Mouse (Mus musculus) MEL (cell line): ENCODE measurements around the gene Gm20388. TPM values are rescaled to one million over a fixed set of nuclear protein-coding genes. Genes with fewer than 3 reads are reported as not detected.

Experiments
- DNase-seq: peaks from one replicate; pipeline ENCODE4 v3.0.0; 2011; ENCODE audit warnings: low read depth, low spot score
- H3K27ac ChIP-seq: 2 replicates; pipeline ENCODE4 v1.5.1; 2012; ENCODE audit warnings: low read depth, mild to moderate bottlenecking, control low read depth, low read length, moderate library complexity; ENCODE audit not compliant: control insufficient read depth
- H3K27me3 ChIP-seq, 2 experiments: fragments of 150-350 bp in 1 of 2; sonication (generic) in 1 of 2; 2 replicates each; pipeline ENCODE4 v1.6.1; 2012; ENCODE audit warnings: low read length in 2 of 2, mild to moderate bottlenecking in 2 of 2, improper control_type of control experiment in 1 of 2, moderate library complexity in 1 of 2; ENCODE audit not compliant: insufficient read depth in 2 of 2, control insufficient read depth in 1 of 2
- H3K36me3 ChIP-seq, 2 experiments: 2 replicates each; pipeline ENCODE4 v1.6.1; 2012 to 2014; ENCODE audit warnings: low read length in 2 of 2, improper control_type of control experiment in 1 of 2, inconsistent platforms in 1 of 2, mild to moderate bottlenecking in 1 of 2; ENCODE audit not compliant: insufficient read depth in 2 of 2, control insufficient read depth in 1 of 2
- H3K4me1 ChIP-seq, 2 experiments: fragments of 150-350 bp in 1 of 2; sonication (generic) in 1 of 2; 2 replicates each; pipeline ENCODE4 v1.6.1; 2012; ENCODE audit warnings: low read length in 2 of 2, improper control_type of control experiment in 1 of 2, mild to moderate bottlenecking in 1 of 2; ENCODE audit not compliant: insufficient read depth in 2 of 2, control insufficient read depth in 1 of 2
- H3K4me3 ChIP-seq, 2 experiments: fragments of 150-350 bp in 1 of 2; sonication (generic) in 1 of 2; 2 replicates each; pipeline ENCODE4 v1.5.1; 2012; ENCODE audit warnings: low read depth in 2 of 2, low read length in 2 of 2, mild to moderate bottlenecking in 2 of 2, moderate library complexity in 2 of 2, control low read depth in 1 of 2, improper control_type of control experiment in 1 of 2; ENCODE audit not compliant: control insufficient read depth in 1 of 2, insufficient read depth in 1 of 2
- H3K79me2 ChIP-seq: 2 replicates; pipeline ENCODE4 v1.6.1; 2012; ENCODE audit warnings: mild to moderate bottlenecking, low read length, moderate library complexity; ENCODE audit not compliant: control insufficient read depth, poor library complexity, insufficient read depth
- H3K9ac ChIP-seq: 2 replicates; pipeline ENCODE4 v1.6.1; 2012; ENCODE audit warnings: low read depth, mild to moderate bottlenecking, control low read depth, low read length, moderate library complexity; ENCODE audit not compliant: control insufficient read depth, poor library complexity, severe bottlenecking
- H3K9me3 ChIP-seq: fragments of 150-350 bp; sonication (generic); replicated peaks from 2 replicates; pipeline ENCODE4 v1.6.1; 2012; ENCODE audit warnings: mild to moderate bottlenecking, low read length, improper control_type of control experiment, moderate library complexity; ENCODE audit not compliant: insufficient read depth
- BHLHE40 ChIP-seq: IDR thresholded peaks from 2 replicates; pipeline ENCODE4 v1.6.1; 2012; ENCODE audit warnings: low read depth, mild to moderate bottlenecking, inconsistent platforms, low read length, improper control_type of control experiment, borderline replicate concordance
- CHD1 ChIP-seq: IDR thresholded peaks from 2 replicates; pipeline ENCODE4 v1.6.1; 2012; ENCODE audit warnings: low read depth, mild to moderate bottlenecking, inconsistent platforms, low read length, improper control_type of control experiment
- CTCF ChIP-seq, 3 experiments: IDR thresholded peaks in 2 of 3; conservative IDR thresholded peaks in 1 of 3; 2 replicates each; pipeline ENCODE4 v1.5.1; 2011 to 2012; ENCODE audit warnings: low read length in 3 of 3, low read depth in 2 of 3, mild to moderate bottlenecking in 2 of 3, improper control_type of control experiment in 1 of 3, inconsistent platforms in 1 of 3, mixed read lengths in 1 of 3, moderate library complexity in 1 of 3; ENCODE audit not compliant: control insufficient read depth in 1 of 3, insufficient read depth in 1 of 3, poor library complexity in 1 of 3, severe bottlenecking in 1 of 3
- E2F4 ChIP-seq: IDR thresholded peaks from 2 replicates; pipeline ENCODE4 v1.6.1; 2011; ENCODE audit warnings: low read depth, low read length, improper control_type of control experiment, borderline replicate concordance
- ELF1 ChIP-seq: IDR thresholded peaks from 2 replicates; pipeline ENCODE4 v1.6.1; 2014; ENCODE audit warnings: low read depth, mild to moderate bottlenecking, inconsistent platforms, low read length, improper control_type of control experiment, moderate library complexity
- ETS1 ChIP-seq: IDR thresholded peaks from 2 replicates; pipeline ENCODE4 v1.6.1; 2012; ENCODE audit warnings: low read depth, mild to moderate bottlenecking, inconsistent platforms, low read length, improper control_type of control experiment, moderate library complexity
- GABPA ChIP-seq: IDR thresholded peaks from 2 replicates; pipeline ENCODE4 v1.6.1; 2012; ENCODE audit warnings: low read depth, mild to moderate bottlenecking, inconsistent platforms, low read length, improper control_type of control experiment, moderate library complexity
- GATA1 ChIP-seq: IDR thresholded peaks from 2 replicates; pipeline ENCODE4 v1.6.1; 2011; ENCODE audit warnings: low read depth, low read length, improper control_type of control experiment
- HCFC1 ChIP-seq: IDR thresholded peaks from 2 replicates; pipeline ENCODE4 v1.6.1; 2012; ENCODE audit warnings: low read depth, mild to moderate bottlenecking, inconsistent platforms, low read length, improper control_type of control experiment, moderate library complexity
- JUND ChIP-seq: IDR thresholded peaks from 2 replicates; pipeline ENCODE4 v1.6.1; 2011; ENCODE audit warnings: low read depth, mild to moderate bottlenecking, improper control_type of control experiment, low read length
- MAFK ChIP-seq: IDR thresholded peaks from 2 replicates; pipeline ENCODE4 v1.6.1; 2011; ENCODE audit warnings: low read depth, mild to moderate bottlenecking, low read length, improper control_type of control experiment, borderline replicate concordance
- MAX ChIP-seq: IDR thresholded peaks from 2 replicates; pipeline ENCODE4 v1.6.1; 2011; ENCODE audit warnings: low read length, improper control_type of control experiment
- MAZ ChIP-seq: IDR thresholded peaks from 2 replicates; pipeline ENCODE4 v1.6.1; 2012; ENCODE audit warnings: low read depth, mild to moderate bottlenecking, inconsistent platforms, low read length, improper control_type of control experiment
- MYB ChIP-seq: IDR thresholded peaks from 2 replicates; pipeline ENCODE4 v1.6.1; 2011; ENCODE audit warnings: mild to moderate bottlenecking, low read depth, low read length, improper control_type of control experiment
- POLR2A ChIP-seq, 2 experiments: IDR thresholded peaks; 2 replicates each; pipeline ENCODE4 v1.6.1; 2011 to 2012; ENCODE audit warnings: low read length in 2 of 2, mild to moderate bottlenecking in 2 of 2, control low read depth in 1 of 2, improper control_type of control experiment in 1 of 2, low read depth in 1 of 2, moderate library complexity in 1 of 2; ENCODE audit not compliant: control insufficient read depth in 1 of 2, insufficient read depth in 1 of 2, poor library complexity in 1 of 2
- POLR2AphosphoS2 ChIP-seq: IDR thresholded peaks from 2 replicates; pipeline ENCODE4 v1.6.1; 2011; ENCODE audit warnings: low read length, improper control_type of control experiment
- POLR2AphosphoS5 ChIP-seq: IDR thresholded peaks from 2 replicates; pipeline ENCODE4 v1.6.1; 2012; ENCODE audit warnings: low read depth, borderline replicate concordance, mild to moderate bottlenecking, inconsistent platforms, low read length, moderate library complexity, mixed read lengths
- RAD21 ChIP-seq: IDR thresholded peaks from 2 replicates; pipeline ENCODE4 v1.6.1; 2011; ENCODE audit warnings: mild to moderate bottlenecking, low read depth, low read length, improper control_type of control experiment
- SIN3A ChIP-seq: IDR thresholded peaks from 2 replicates; pipeline ENCODE4 v1.6.1; 2012; ENCODE audit warnings: low read length, improper control_type of control experiment, inconsistent platforms
- TAL1 ChIP-seq: IDR thresholded peaks from 2 replicates; pipeline ENCODE4 v1.6.1; 2012; ENCODE audit warnings: mild to moderate bottlenecking, inconsistent platforms, low read length, moderate library complexity, mixed read lengths
- TBP ChIP-seq: IDR thresholded peaks from 2 replicates; pipeline ENCODE4 v1.8.0; 2011; ENCODE audit warnings: low read depth, low read length, improper control_type of control experiment
- UBTF ChIP-seq: IDR thresholded peaks from 2 replicates; pipeline ENCODE4 v1.6.1; 2012; ENCODE audit warnings: low read depth, mild to moderate bottlenecking, inconsistent platforms, low read length, improper control_type of control experiment, moderate library complexity, borderline replicate concordance; ENCODE audit not compliant: insufficient read depth
- USF1 ChIP-seq: IDR thresholded peaks from 2 replicates; pipeline ENCODE4 v1.6.1; 2014; ENCODE audit warnings: low read depth, mild to moderate bottlenecking, inconsistent platforms, low read length, improper control_type of control experiment, moderate library complexity
- ZC3H11A ChIP-seq: IDR thresholded peaks from 2 replicates; pipeline ENCODE4 v1.6.1; 2012; ENCODE audit warnings: low read depth, mild to moderate bottlenecking, inconsistent platforms, low read length, improper control_type of control experiment
- ZKSCAN1 ChIP-seq: IDR thresholded peaks from 2 replicates; pipeline ENCODE4 v1.6.1; 2012; ENCODE audit warnings: low read depth, mild to moderate bottlenecking, inconsistent platforms, low read length, improper control_type of control experiment, moderate library complexity
- ZMIZ1 ChIP-seq: IDR thresholded peaks from 2 replicates; pipeline ENCODE4 v1.6.1; 2012; ENCODE audit warnings: low read depth, mild to moderate bottlenecking, inconsistent platforms, low read length, improper control_type of control experiment, moderate library complexity
- ZNF384 ChIP-seq: IDR thresholded peaks from 2 replicates; pipeline ENCODE4 v1.6.1; 2012; ENCODE audit warnings: low read depth, mild to moderate bottlenecking, inconsistent platforms, low read length, improper control_type of control experiment
- polyA plus RNA-seq, 2 experiments: library from polyadenylated mRNA; stranded (reverse) in 1 of 2; unstranded in 1 of 2; fragments of >175 nt in 1 of 2; fragments of >200 nt in 1 of 2; gene quantifications; 2 replicates each; pipeline versions ENCODE4 v1.2.1 to v1.2.4; 2012; ENCODE audit warnings: low replicate concordance in 2 of 2, low read depth in 1 of 2; ENCODE audit not compliant: insufficient read length in 2 of 2, insufficient read depth in 1 of 2, missing spikeins in 1 of 2
- total RNA-seq: library from RNA; depleted of rRNA; stranded (reverse); fragments of 300-350 nt; gene quantifications from 2 replicates; pipeline ENCODE4 v1.2.3, GENCODE M21; 2012

Gene Gm20388
- total and polyA plus RNA-seq, 3 experiments, result 11.1 to 17.8 TPM; not detected in 1

DNA sequence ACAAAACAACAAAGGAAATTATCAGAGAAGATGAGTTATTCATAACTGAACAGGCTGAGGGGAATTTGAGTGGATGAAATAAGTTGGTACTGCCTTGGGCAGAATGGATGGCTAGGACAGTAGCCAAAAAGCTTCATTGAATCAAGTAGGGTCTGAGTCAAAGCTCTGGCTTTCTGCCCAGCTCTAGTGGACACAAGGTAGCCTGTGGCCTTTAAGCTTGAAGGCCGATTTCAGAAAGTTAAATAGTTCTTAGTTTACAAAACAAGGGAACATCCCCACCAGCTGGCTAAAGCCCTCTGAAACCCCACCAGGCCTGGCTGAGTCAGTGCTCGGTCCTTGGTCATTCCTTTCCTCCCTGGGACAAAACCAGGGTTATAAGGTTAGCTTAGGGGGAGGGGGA, 3606.0 kb downstream of the Gm20388 start:
- H3K36me3 ChIP-seq, result no peaks in the 10 kb centered on the region
- no peak overlapping the region for H3K9ac ChIP-seq
- no peaks in the 10 kb centered on the region for H3K9me3 ChIP-seq
- no peak for DNase-seq
- H3K4me3 ChIP-seq, result no peak overlapping the region
- TF ChIP-seq TAL1 (no peak), RAD21 (no peak), MYB (no peak), E2F4 (no peak), GATA1 (no peak), POLR2AphosphoS2 (no peak), MAZ (no peak)
- H3K4me1 ChIP-seq, result peaks cover 0 to 5% of the 10 kb centered on the region in 2 experiments; a peak in 1 of 4 replicates
- peaks cover 3% of the 10 kb centered on the region; the same call in 1 of the 2 replicates for H3K79me2 ChIP-seq
- no peak overlapping the region for H3K27ac ChIP-seq
- no peaks in the 10 kb centered on the region for H3K27me3 ChIP-seq

DNA sequence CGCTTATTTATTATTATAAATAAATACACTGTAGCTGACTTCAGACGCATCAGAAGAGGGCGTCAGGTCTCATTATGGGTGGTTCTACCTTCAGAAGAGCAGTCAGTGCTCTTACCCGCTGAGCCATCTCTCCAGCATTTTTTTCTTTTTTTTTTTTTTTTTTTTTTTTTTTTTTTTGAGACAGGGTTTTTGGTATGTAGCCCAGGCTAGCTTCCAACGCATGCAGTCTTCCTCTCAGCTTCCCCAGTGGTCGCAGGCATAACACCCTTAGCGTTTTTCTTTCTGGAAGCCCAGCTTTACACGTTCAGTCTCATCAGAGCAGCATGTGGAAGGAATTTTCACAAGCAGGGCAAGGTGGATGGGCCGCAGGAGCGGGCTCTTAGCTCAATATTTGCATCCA, 3607.5 kb downstream of the Gm20388 start:
- DNase-seq, result no peak
- no peaks in the 10 kb centered on the region for H3K27me3 ChIP-seq
- H3K9me3 ChIP-seq, result no peaks in the 10 kb centered on the region
- H3K27ac ChIP-seq, result no peak overlapping the region
- H3K9ac ChIP-seq, result peak overlapping the region; percentile 38
- TF ChIP-seq USF1 (no peak), POLR2AphosphoS5 (no peak), ZNF384 (peak; percentile 62), ETS1 (no peak), TBP (no peak)
- H3K79me2 ChIP-seq, result peaks cover 3% of the 10 kb centered on the region; the same call in 1 of the 2 replicates
- no peaks in the 10 kb centered on the region for H3K36me3 ChIP-seq
- H3K4me1 ChIP-seq, result peaks cover 0 to 5% of the 10 kb centered on the region in 2 experiments; a peak in 1 of 4 replicates
- peak overlapping the region; percentile 38 to 40 for H3K4me3 ChIP-seq

DNA sequence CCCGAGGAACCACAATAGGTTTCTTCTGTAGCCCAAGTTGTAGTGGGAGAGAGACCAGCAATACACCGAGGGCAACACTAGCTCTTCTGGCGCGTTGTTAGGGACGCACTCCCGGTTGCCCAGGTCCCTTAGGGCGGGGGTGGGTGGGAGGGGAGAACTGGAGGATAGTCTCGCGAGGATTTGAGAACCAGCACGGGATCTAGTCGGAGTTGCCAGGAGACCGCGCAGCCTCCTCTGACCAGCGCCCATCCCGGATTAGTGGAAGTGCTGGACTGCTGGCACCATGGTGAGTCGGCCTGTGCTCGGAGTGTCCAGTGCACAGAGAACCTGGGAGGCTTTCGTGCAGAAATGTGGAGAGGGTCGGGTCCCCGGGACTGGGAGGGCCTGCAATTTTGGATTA, 3608.0 kb downstream of the Gm20388 start, which contains the start of gene Gas8:
Gene Gas8, plus strand, starts transcription at position 168 of the 400 bp plus-strand sequence.
- Histone ChIP-seq H3K27me3 (no peaks in the 10 kb centered on the region), H3K9me3 (no peaks in the 10 kb centered on the region), H3K36me3 (no peaks in the 10 kb centered on the region), H3K9ac (peak within 1 kb of the TSS; percentile 77), H3K79me2 (peaks cover 3% of the 10 kb centered on the region; the same call in 1 of the 2 replicates), H3K4me3 (peak within 1 kb of the TSS; percentile 69 to 93), H3K4me1 (peaks cover 0 to 5% of the 10 kb centered on the region in 2 experiments; a peak in 1 of 4 replicates), H3K27ac (no peak within 1 kb of the TSS)
- DNase-seq, result peak; percentile 94
- TF ChIP-seq POLR2AphosphoS2 (no peak), JUND (no peak), TBP (no peak), ZC3H11A (no peak), ZKSCAN1 (no peak), CHD1 (no peak), SIN3A (peak; percentile 83), ELF1 (0 out of 2 replicates have a peak, but pooled peaks have one; percentile 11), BHLHE40 (no peak), CTCF (IDR thresholded peaks at IDR 0.05 in 2 of 3, conservative IDR thresholded peaks at IDR 0.05 in 1 of 3; ENCODE audit: control insufficient read depth in 1 of 3, insufficient read depth in 1 of 3, low read depth in 2 of 3, low read length in 3 of 3, poor library complexity in 1 of 3, severe bottlenecking in 1 of 3) (no peak), POLR2A (IDR thresholded peaks at IDR 0.05; ENCODE audit: control insufficient read depth in 1 of 2, insufficient read depth in 1 of 2, low read depth in 1 of 2, low read length in 2 of 2, poor library complexity in 1 of 2) (peak in 1 of 2 experiments; percentile 69; a peak in 2 of 4 replicates), USF1 (no peak), MAFK (no peak), TAL1 (no peak), HCFC1 (peak; percentile 57), ZMIZ1 (no peak), UBTF (no peak), MAX (no peak), GABPA (no peak)
